Mouse (Mus musculus): ENCODE data around the gene Rccd1. TPM values are rescaled to one million over a fixed set of nuclear protein-coding genes. Genes with fewer than 3 reads are reported as not detected.

Rccd1 gene
- polyA plus RNA-seq, 1 experiment from 2014 or later = 2.3 TPM

DNA sequence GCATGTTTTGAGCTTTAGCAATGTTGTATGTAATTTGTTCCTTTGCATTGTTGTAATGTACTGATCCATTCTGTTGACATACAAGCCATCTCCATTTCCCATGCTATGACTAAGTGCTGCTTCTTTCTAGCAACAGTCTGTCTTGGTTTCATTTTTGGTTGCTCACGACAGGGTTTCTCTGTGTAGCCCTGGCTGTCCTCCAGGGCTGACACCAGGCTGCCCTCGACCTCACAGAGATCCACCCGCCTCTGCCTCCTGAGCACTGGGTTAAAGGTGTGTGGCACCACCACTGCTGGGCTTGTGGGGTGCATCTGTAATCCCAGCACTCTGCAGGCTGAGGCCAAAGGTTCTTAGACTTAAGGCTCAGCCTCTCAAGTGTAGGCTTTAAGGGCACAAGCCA is 24.7 kb downstream of the Rccd1 start:
- ATAC-seq (ENCODE audit: low read depth) = no peak
- no peak overlapping the region for H3K4me3 ChIP-seq (ENCODE audit: low read depth, low read length)
- peaks cover 26% of the 10 kb centered on the region for H3K4me1 ChIP-seq (ENCODE audit: control insufficient read depth, low read depth, low read length)
- H3K27ac ChIP-seq (ENCODE audit: low read length) = no peak overlapping the region
- peaks cover 63% of the 10 kb centered on the region for H3K36me3 ChIP-seq (ENCODE audit: control insufficient read depth, insufficient read depth)
- H3K4me2 ChIP-seq (ENCODE audit: low read depth, low read length) = no peak overlapping the region
- H3K27me3 ChIP-seq (ENCODE audit: control insufficient read depth, insufficient read depth, low read depth, low read length) = no peaks in the 10 kb centered on the region
- WGBS (ENCODE audit: insufficient replicate concordance) = 85% methylated on average over 3 of the region's 3 CpGs
- H3K9ac ChIP-seq (ENCODE audit: low read depth, low read length) = no peak overlapping the region
- H3K9me3 ChIP-seq (replicated peaks; ENCODE audit: control insufficient read depth, low read length) = no peaks in the 10 kb centered on the region

- 91% methylated on average over 4 of the region's 4 CpGs for WGBS (ENCODE audit: insufficient replicate concordance)
- H3K36me3 ChIP-seq (ENCODE audit: control insufficient read depth, insufficient read depth) = peaks cover 55% of the 10 kb centered on the region
Measured at GRCm38 (mm10) chr7:80298754-80299153, 25.5 kb downstream of the Rccd1 start.

DNA sequence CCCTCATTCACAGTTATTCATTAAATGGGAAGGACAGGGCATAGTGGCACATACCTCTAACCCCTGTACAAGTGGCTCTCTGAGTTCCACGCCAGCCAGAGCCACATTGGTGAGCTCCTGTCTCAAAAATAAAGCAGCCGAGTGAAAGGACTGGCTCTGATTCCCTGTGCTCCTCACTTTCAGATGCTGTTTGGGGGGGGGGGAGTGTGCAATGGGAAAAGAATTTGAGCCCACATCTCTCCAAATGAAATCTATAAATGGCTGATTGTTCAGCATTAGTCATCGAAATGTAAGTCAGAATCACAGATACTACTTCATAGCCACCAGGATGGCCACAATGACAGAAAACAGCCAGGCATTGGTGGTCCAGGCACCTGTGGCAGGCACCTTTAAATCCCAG is 27.2 kb downstream of the Rccd1 start:
- Histone ChIP-seq H3K4me3 (ENCODE audit: low read depth, low read length) (peak overlapping the region; percentile 98), H3K4me2 (ENCODE audit: low read depth, low read length) (peak overlapping the region; percentile 77), H3K9me3 (replicated peaks; ENCODE audit: control insufficient read depth, low read length) (no peaks in the 10 kb centered on the region), H3K27me3 (ENCODE audit: control insufficient read depth, insufficient read depth, low read depth, low read length) (no peaks in the 10 kb centered on the region), H3K36me3 (ENCODE audit: control insufficient read depth, insufficient read depth) (peaks cover 42% of the 10 kb centered on the region), H3K9ac (ENCODE audit: low read depth, low read length) (no peak overlapping the region), H3K4me1 (ENCODE audit: control insufficient read depth, low read depth, low read length) (peaks cover 39% of the 10 kb centered on the region), H3K27ac (ENCODE audit: low read length) (no peak overlapping the region; the same call in 1 of the 2 replicates)
- no peak for ATAC-seq (ENCODE audit: low read depth)
- WGBS (ENCODE audit: insufficient replicate concordance) = 86% methylated on average over 3 of the region's 3 CpGs

More at GRCm38 (mm10) chr7:80298754-80299153, 25.5 kb downstream of the Rccd1 start:
- Histone ChIP-seq H3K4me1 (ENCODE audit: control insufficient read depth, low read depth, low read length) (peaks cover 28% of the 10 kb centered on the region), H3K27ac (ENCODE audit: low read length) (no peak overlapping the region), H3K27me3 (ENCODE audit: control insufficient read depth, insufficient read depth, low read depth, low read length) (no peaks in the 10 kb centered on the region), H3K9ac (ENCODE audit: low read depth, low read length) (no peak overlapping the region), H3K9me3 (replicated peaks; ENCODE audit: control insufficient read depth, low read length) (no peaks in the 10 kb centered on the region), H3K4me3 (ENCODE audit: low read depth, low read length) (no peak overlapping the region), H3K4me2 (ENCODE audit: low read depth, low read length) (no peak overlapping the region)
- ATAC-seq (ENCODE audit: low read depth) = no peak

DNA sequence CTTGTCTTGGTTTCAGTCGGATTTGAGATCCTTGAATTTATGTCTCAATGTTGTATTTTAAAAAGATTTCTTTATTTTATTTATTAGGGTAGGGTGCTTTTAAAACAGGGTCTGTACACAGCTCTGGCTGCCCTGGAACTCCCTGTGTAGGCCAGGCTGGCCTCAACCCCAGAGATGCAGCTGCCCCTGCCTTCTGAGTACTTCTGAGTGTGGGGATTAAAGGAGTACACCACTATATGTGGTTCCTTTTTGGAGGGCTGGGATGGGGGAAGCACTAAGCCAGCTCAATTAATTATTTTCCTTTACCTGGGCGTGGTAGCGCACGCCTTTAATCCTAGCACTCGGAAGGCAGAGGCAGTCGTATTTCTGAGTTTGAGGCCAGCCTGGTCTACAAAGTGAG is 27.8 kb downstream of the Rccd1 start:
- 81% methylated on average over 6 of the region's 6 CpGs for WGBS (ENCODE audit: insufficient replicate concordance)
- Histone ChIP-seq H3K27ac (ENCODE audit: low read length) (no peak overlapping the region; the same call in 1 of the 2 replicates), H3K27me3 (ENCODE audit: control insufficient read depth, insufficient read depth, low read depth, low read length) (no peaks in the 10 kb centered on the region), H3K9ac (ENCODE audit: low read depth, low read length) (peak overlapping the region; percentile 99), H3K36me3 (ENCODE audit: control insufficient read depth, insufficient read depth) (peaks cover 36% of the 10 kb centered on the region), H3K4me1 (ENCODE audit: control insufficient read depth, low read depth, low read length) (peaks cover 39% of the 10 kb centered on the region), H3K4me2 (ENCODE audit: low read depth, low read length) (peak overlapping the region; percentile 77), H3K4me3 (ENCODE audit: low read depth, low read length) (peak overlapping the region; percentile 98), H3K9me3 (replicated peaks; ENCODE audit: control insufficient read depth, low read length) (no peaks in the 10 kb centered on the region)
- ATAC-seq (ENCODE audit: low read depth) = no peak

DNA sequence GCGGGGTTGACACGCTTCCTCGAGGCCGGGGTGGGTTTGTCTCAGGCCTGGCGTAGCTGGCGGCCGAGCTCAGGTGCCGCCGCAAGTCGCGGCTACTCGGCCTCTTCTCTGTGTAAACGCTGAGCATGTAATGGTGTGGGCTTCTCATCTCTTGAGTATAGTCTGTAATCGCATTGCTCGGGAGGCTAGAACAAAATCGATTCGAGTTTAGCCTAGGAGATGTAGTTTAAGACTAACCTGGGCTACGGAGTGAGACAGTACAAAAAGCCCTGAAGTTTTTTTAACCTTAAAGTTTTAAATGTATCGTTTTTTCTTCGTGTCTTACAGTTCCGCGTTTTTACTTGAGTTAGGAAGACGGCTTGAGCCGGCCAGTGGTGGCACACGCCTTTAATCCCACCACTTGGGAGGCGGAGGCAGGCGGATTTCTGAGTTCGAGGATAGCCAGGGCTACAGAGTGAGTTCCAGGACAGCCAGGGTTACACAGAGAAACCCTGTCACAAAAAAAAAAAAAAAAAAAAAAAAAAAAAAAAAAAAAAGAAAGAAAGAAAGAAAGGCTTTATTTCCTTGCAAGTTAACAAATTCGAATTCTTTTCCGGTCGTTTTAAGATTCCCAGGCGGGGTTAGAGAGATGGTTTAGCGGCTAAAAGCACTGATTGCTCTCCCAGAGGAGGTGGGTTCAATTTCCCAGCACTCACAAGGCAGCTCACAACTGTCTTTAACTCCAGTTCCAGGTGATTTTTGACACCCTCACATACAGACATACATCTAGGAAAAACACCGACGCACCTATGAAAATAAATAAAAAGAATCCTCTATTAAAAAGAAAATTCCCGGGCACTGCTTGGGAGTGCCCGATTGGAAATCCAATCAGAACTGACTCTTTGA is 29.2 kb downstream of the Rccd1 start:
- peaks cover 39% of the 10 kb centered on the region for H3K4me1 ChIP-seq (ENCODE audit: control insufficient read depth, low read depth, low read length)
- ATAC-seq (ENCODE audit: low read depth) = peak; percentile 44
- H3K9me3 ChIP-seq (replicated peaks; ENCODE audit: control insufficient read depth, low read length) = no peaks in the 10 kb centered on the region
- no peaks in the 10 kb centered on the region for H3K27me3 ChIP-seq (ENCODE audit: control insufficient read depth, insufficient read depth, low read depth, low read length)
- H3K4me3 ChIP-seq (ENCODE audit: low read depth, low read length) = peak overlapping the region; percentile 98
- peak overlapping the region; percentile 77 for H3K4me2 ChIP-seq (ENCODE audit: low read depth, low read length)
- H3K9ac ChIP-seq (ENCODE audit: low read depth, low read length) = peak overlapping the region; percentile 99
- WGBS (ENCODE audit: insufficient replicate concordance) = 7% methylated on average over 37 of the region's 37 CpGs
- peak overlapping the region; percentile 94 for H3K27ac ChIP-seq (ENCODE audit: low read length)
- peaks cover 23% of the 10 kb centered on the region for H3K36me3 ChIP-seq (ENCODE audit: control insufficient read depth, insufficient read depth)

- WGBS (ENCODE audit: insufficient replicate concordance) = under 1% methylated on average over 52 of the region's 52 CpGs
- Histone ChIP-seq H3K36me3 (ENCODE audit: control insufficient read depth, insufficient read depth) (peaks cover 15% of the 10 kb centered on the region), H3K4me1 (ENCODE audit: control insufficient read depth, low read depth, low read length) (peaks cover 36% of the 10 kb centered on the region), H3K9ac (ENCODE audit: low read depth, low read length) (peak within 1 kb of the TSS; percentile 99), H3K27ac (ENCODE audit: low read length) (peak within 1 kb of the TSS; percentile 94), H3K9me3 (replicated peaks; ENCODE audit: control insufficient read depth, low read length) (no peaks in the 10 kb centered on the region), H3K27me3 (ENCODE audit: control insufficient read depth, insufficient read depth, low read depth, low read length) (no peaks in the 10 kb centered on the region), H3K4me2 (ENCODE audit: low read depth, low read length) (peak within 1 kb of the TSS; percentile 81), H3K4me3 (ENCODE audit: low read depth, low read length) (peak within 1 kb of the TSS; percentile 98)
- ATAC-seq (ENCODE audit: low read depth) = peak; percentile 99
Measured at GRCm38 (mm10) chr7:80294062-80294763, 30.0 kb downstream of the Rccd1 start, which contains the start of gene Prc1. Prc1 (plus strand) TSS chr7:80294450.

DNA sequence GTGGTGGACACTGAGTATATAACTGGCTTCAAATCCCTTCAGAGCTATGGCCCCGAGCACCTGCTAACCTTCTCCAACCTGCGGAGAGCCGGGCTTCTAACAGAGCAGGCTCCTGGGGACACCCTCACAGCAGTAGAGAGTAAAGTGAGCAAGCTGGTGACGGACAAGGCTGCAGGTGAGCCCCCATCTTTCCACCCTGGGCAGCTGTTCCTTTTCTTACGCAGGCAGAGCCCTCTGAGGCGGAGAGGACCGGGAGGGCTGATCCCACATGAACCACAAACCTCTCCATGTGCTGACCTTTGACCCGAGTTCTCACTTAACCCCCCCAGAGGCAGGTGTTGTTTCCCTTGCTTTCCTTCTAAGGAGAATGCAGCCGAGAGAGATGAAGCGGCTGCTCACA is 36.5 kb downstream of the Rccd1 start:
- Histone ChIP-seq H3K4me1 (ENCODE audit: control insufficient read depth, low read depth, low read length) (peaks cover 20% of the 10 kb centered on the region), H3K9me3 (replicated peaks; ENCODE audit: control insufficient read depth, low read length) (no peaks in the 10 kb centered on the region), H3K9ac (ENCODE audit: low read depth, low read length) (no peak overlapping the region), H3K27ac (ENCODE audit: low read length) (no peak overlapping the region), H3K4me2 (ENCODE audit: low read depth, low read length) (no peak overlapping the region), H3K36me3 (ENCODE audit: control insufficient read depth, insufficient read depth) (peaks cover 12% of the 10 kb centered on the region), H3K27me3 (ENCODE audit: control insufficient read depth, insufficient read depth, low read depth, low read length) (no peaks in the 10 kb centered on the region), H3K4me3 (ENCODE audit: low read depth, low read length) (no peak overlapping the region)
- no peak for ATAC-seq (ENCODE audit: low read depth)
- WGBS (ENCODE audit: insufficient replicate concordance) = 75% methylated on average over 10 of the region's 10 CpGs

DNA sequence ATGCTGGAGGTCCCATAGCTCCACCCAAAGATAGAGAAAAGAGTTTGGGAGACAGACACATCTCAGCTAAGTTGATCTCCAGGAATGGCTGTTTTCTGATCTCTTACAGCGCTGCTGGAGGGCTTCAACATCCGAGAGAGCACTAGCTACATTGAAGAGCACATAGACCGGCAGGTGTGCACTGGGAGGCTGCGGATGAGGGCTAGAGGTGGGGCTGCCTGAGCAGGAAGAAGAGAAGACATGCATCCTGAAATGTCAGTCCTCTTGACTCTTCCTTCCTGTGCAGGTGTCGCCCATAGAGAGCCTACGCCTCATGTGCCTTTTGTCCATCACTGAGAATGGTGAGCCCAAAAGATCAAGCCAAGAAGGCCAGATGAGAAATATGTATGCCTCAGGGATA is 38.5 kb downstream of the Rccd1 start:
- H3K27me3 ChIP-seq (ENCODE audit: control insufficient read depth, insufficient read depth, low read depth, low read length) = no peaks in the 10 kb centered on the region
- H3K9ac ChIP-seq (ENCODE audit: low read depth, low read length) = no peak overlapping the region
- H3K27ac ChIP-seq (ENCODE audit: low read length) = no peak overlapping the region
- H3K4me1 ChIP-seq (ENCODE audit: control insufficient read depth, low read depth, low read length) = peaks cover 13% of the 10 kb centered on the region
- no peak overlapping the region for H3K4me3 ChIP-seq (ENCODE audit: low read depth, low read length)
- H3K36me3 ChIP-seq (ENCODE audit: control insufficient read depth, insufficient read depth) = peaks cover 12% of the 10 kb centered on the region
- no peak for ATAC-seq (ENCODE audit: low read depth)
- WGBS (ENCODE audit: insufficient replicate concordance) = 78% methylated on average over 6 of the region's 6 CpGs
- no peak overlapping the region for H3K4me2 ChIP-seq (ENCODE audit: low read depth, low read length)
- no peaks in the 10 kb centered on the region for H3K9me3 ChIP-seq (replicated peaks; ENCODE audit: control insufficient read depth, low read length)

GRCm38 (mm10) chr7:80284391-80284790 is 39.9 kb downstream of the Rccd1 start:
- H3K27ac ChIP-seq (ENCODE audit: low read length) = no peak overlapping the region; the same call in 1 of the 2 replicates
- no peak for ATAC-seq (ENCODE audit: low read depth)
- WGBS (ENCODE audit: insufficient replicate concordance) = 74% methylated on average over 5 of the region's 5 CpGs

More at GRCm38 (mm10) chr7:80284391-80284790, 39.9 kb downstream of the Rccd1 start:
- H3K4me2 ChIP-seq (ENCODE audit: low read depth, low read length) = no peak overlapping the region
- H3K9me3 ChIP-seq (replicated peaks; ENCODE audit: control insufficient read depth, low read length) = no peaks in the 10 kb centered on the region
- H3K36me3 ChIP-seq (ENCODE audit: control insufficient read depth, insufficient read depth) = peaks cover 12% of the 10 kb centered on the region
- no peaks in the 10 kb centered on the region for H3K27me3 ChIP-seq (ENCODE audit: control insufficient read depth, insufficient read depth, low read depth, low read length)
- H3K4me1 ChIP-seq (ENCODE audit: control insufficient read depth, low read depth, low read length) = peaks cover 13% of the 10 kb centered on the region
- no peak overlapping the region for H3K4me3 ChIP-seq (ENCODE audit: low read depth, low read length)
- no peak overlapping the region for H3K9ac ChIP-seq (ENCODE audit: low read depth, low read length)
